Mouse (Mus musculus): ENCODE measurements around the gene Wdr93. TPM values are rescaled to one million over a fixed set of nuclear protein-coding genes. Genes with fewer than 3 reads are reported as not detected.

Gene Wdr93
- polyA plus RNA-seq, 1 experiment: 0.10 TPM

- no peak overlapping the region for H3K4me3 ChIP-seq
- peaks cover 19% of the 10 kb centered on the region for H3K27me3 ChIP-seq (ENCODE audit: control insufficient read depth, insufficient read depth, insufficient read length)
- no peak overlapping the region for H3K4me2 ChIP-seq (ENCODE audit: low read depth)
- H3K79me2 ChIP-seq (ENCODE audit: control insufficient read depth, insufficient read depth): no peaks in the 10 kb centered on the region
- no peak overlapping the region for H3ac ChIP-seq (ENCODE audit: control insufficient read depth, insufficient read length)
- H3K36me3 ChIP-seq (ENCODE audit: control insufficient read depth, insufficient read depth): no peaks in the 10 kb centered on the region
- no peak for TF ChIP-seq POLR2AphosphoS2 (IDR thresholded peaks at IDR 0.05; ENCODE audit: insufficient read length, low read depth)
- no peak for TF ChIP-seq TCF3 (IDR thresholded peaks at IDR 0.05; ENCODE audit: insufficient read length, low read depth)
- no peak for TF ChIP-seq MYOD1 (IDR thresholded peaks at IDR 0.05; ENCODE audit: control insufficient read depth in 1 of 3, insufficient read length in 2 of 3, low read depth in 2 of 3)
- TF ChIP-seq CEBPB (IDR thresholded peaks at IDR 0.05; ENCODE audit: insufficient read depth, poor library complexity, severe bottlenecking): no peak
- TF ChIP-seq MYOG (IDR thresholded peaks at IDR 0.05; ENCODE audit: control insufficient read depth in 1 of 3, insufficient read depth in 1 of 3, insufficient read length in 2 of 3, low read depth in 2 of 3): no peak
- no peak for TF ChIP-seq TCF12 (IDR thresholded peaks at IDR 0.05; ENCODE audit: insufficient read depth, poor library complexity, severe bottlenecking)
- TF ChIP-seq POLR2A (IDR thresholded peaks at IDR 0.05; ENCODE audit: insufficient read length, low read depth): no peak
- TF ChIP-seq REST (IDR thresholded peaks at IDR 0.05; ENCODE audit: insufficient read depth, insufficient read length): no peak
- no peak for TF ChIP-seq MAX (IDR thresholded peaks at IDR 0.05; ENCODE audit: low read depth)
- TF ChIP-seq USF1 (IDR thresholded peaks at IDR 0.05; ENCODE audit: low read depth): no peak
- TF ChIP-seq E2F4 (IDR thresholded peaks at IDR 0.05; ENCODE audit: insufficient read depth): no peak
- TF ChIP-seq SRF (IDR thresholded peaks at IDR 0.05; ENCODE audit: control insufficient read depth, insufficient read length, low read depth): no peak
Observed at GRCm38 (mm10) chr7:79759766-79760165, 16.8 kb downstream of the Wdr93 start.

GRCm38 (mm10) chr7:79761124-79761876, 18.3 kb downstream of the Wdr93 start:
- H3K4me2 ChIP-seq (ENCODE audit: low read depth): peak overlapping the region; percentile 12
- H3ac ChIP-seq (ENCODE audit: control insufficient read depth, insufficient read length): no peak overlapping the region
- peaks cover 14% of the 10 kb centered on the region for H3K27me3 ChIP-seq (ENCODE audit: control insufficient read depth, insufficient read depth, insufficient read length)
- TF ChIP-seq MAX (IDR thresholded peaks at IDR 0.05; ENCODE audit: low read depth): no peak
- TF ChIP-seq CEBPB (IDR thresholded peaks at IDR 0.05; ENCODE audit: insufficient read depth, poor library complexity, severe bottlenecking): no peak
- TF ChIP-seq USF1 (IDR thresholded peaks at IDR 0.05; ENCODE audit: low read depth): no peak
- TF ChIP-seq POLR2A (IDR thresholded peaks at IDR 0.05; ENCODE audit: insufficient read length, low read depth): no peak
- TF ChIP-seq REST (IDR thresholded peaks at IDR 0.05; ENCODE audit: insufficient read depth, insufficient read length): no peak
- no peak for TF ChIP-seq POLR2AphosphoS2 (IDR thresholded peaks at IDR 0.05; ENCODE audit: insufficient read length, low read depth)
- TF ChIP-seq TCF12 (IDR thresholded peaks at IDR 0.05; ENCODE audit: insufficient read depth, poor library complexity, severe bottlenecking): no peak
- TF ChIP-seq MYOD1 (IDR thresholded peaks at IDR 0.05; ENCODE audit: control insufficient read depth in 1 of 3, insufficient read length in 2 of 3, low read depth in 2 of 3): no peak
- TF ChIP-seq TCF3 (IDR thresholded peaks at IDR 0.05; ENCODE audit: insufficient read length, low read depth): no peak
- no peak for TF ChIP-seq MYOG (IDR thresholded peaks at IDR 0.05; ENCODE audit: control insufficient read depth in 1 of 3, insufficient read depth in 1 of 3, insufficient read length in 2 of 3, low read depth in 2 of 3)
- TF ChIP-seq SRF (IDR thresholded peaks at IDR 0.05; ENCODE audit: control insufficient read depth, insufficient read length, low read depth): no peak
- no peak for TF ChIP-seq E2F4 (IDR thresholded peaks at IDR 0.05; ENCODE audit: insufficient read depth)
- no peaks in the 10 kb centered on the region for H3K79me2 ChIP-seq (ENCODE audit: control insufficient read depth, insufficient read depth)
- no peak overlapping the region for H3K4me3 ChIP-seq
- no peaks in the 10 kb centered on the region for H3K36me3 ChIP-seq (ENCODE audit: control insufficient read depth, insufficient read depth)

- TF ChIP-seq USF1 (IDR thresholded peaks at IDR 0.05; ENCODE audit: low read depth) (no peak), TCF3 (IDR thresholded peaks at IDR 0.05; ENCODE audit: insufficient read length, low read depth) (no peak), E2F4 (IDR thresholded peaks at IDR 0.05; ENCODE audit: insufficient read depth) (no peak), REST (IDR thresholded peaks at IDR 0.05; ENCODE audit: insufficient read depth, insufficient read length) (no peak), CEBPB (IDR thresholded peaks at IDR 0.05; ENCODE audit: insufficient read depth, poor library complexity, severe bottlenecking) (no peak), POLR2A (IDR thresholded peaks at IDR 0.05; ENCODE audit: insufficient read length, low read depth) (no peak), TCF12 (IDR thresholded peaks at IDR 0.05; ENCODE audit: insufficient read depth, poor library complexity, severe bottlenecking) (no peak), SRF (IDR thresholded peaks at IDR 0.05; ENCODE audit: control insufficient read depth, insufficient read length, low read depth) (no peak), MYOG (IDR thresholded peaks at IDR 0.05; ENCODE audit: control insufficient read depth in 1 of 3, insufficient read depth in 1 of 3, insufficient read length in 2 of 3, low read depth in 2 of 3) (no peak), MYOD1 (IDR thresholded peaks at IDR 0.05; ENCODE audit: control insufficient read depth in 1 of 3, insufficient read length in 2 of 3, low read depth in 2 of 3) (no peak), POLR2AphosphoS2 (IDR thresholded peaks at IDR 0.05; ENCODE audit: insufficient read length, low read depth) (no peak), MAX (IDR thresholded peaks at IDR 0.05; ENCODE audit: low read depth) (no peak)
- Histone ChIP-seq H3K4me2 (ENCODE audit: low read depth) (no peak overlapping the region), H3ac (ENCODE audit: control insufficient read depth, insufficient read length) (no peak overlapping the region), H3K79me2 (ENCODE audit: control insufficient read depth, insufficient read depth) (no peaks in the 10 kb centered on the region), H3K4me3 (no peak overlapping the region), H3K27me3 (ENCODE audit: control insufficient read depth, insufficient read depth, insufficient read length) (peaks cover 14% of the 10 kb centered on the region), H3K36me3 (ENCODE audit: control insufficient read depth, insufficient read depth) (no peaks in the 10 kb centered on the region)
Observed at GRCm38 (mm10) chr7:79762106-79762505, 19.1 kb downstream of the Wdr93 start.

- no peak overlapping the region for H3K4me3 ChIP-seq
Observed at GRCm38 (mm10) chr7:79765991-79766390, 23.0 kb downstream of the Wdr93 start.

More at GRCm38 (mm10) chr7:79765991-79766390, 23.0 kb downstream of the Wdr93 start:
- peaks cover 5% of the 10 kb centered on the region for H3K27me3 ChIP-seq (ENCODE audit: control insufficient read depth, insufficient read depth, insufficient read length)
- H3ac ChIP-seq (ENCODE audit: control insufficient read depth, insufficient read length): no peak overlapping the region
- no peaks in the 10 kb centered on the region for H3K36me3 ChIP-seq (ENCODE audit: control insufficient read depth, insufficient read depth)
- TF ChIP-seq MYOD1 (IDR thresholded peaks at IDR 0.05; ENCODE audit: control insufficient read depth in 1 of 3, insufficient read length in 2 of 3, low read depth in 2 of 3) (no peak), TCF12 (IDR thresholded peaks at IDR 0.05; ENCODE audit: insufficient read depth, poor library complexity, severe bottlenecking) (no peak), POLR2A (IDR thresholded peaks at IDR 0.05; ENCODE audit: insufficient read length, low read depth) (no peak), TCF3 (IDR thresholded peaks at IDR 0.05; ENCODE audit: insufficient read length, low read depth) (no peak), E2F4 (IDR thresholded peaks at IDR 0.05; ENCODE audit: insufficient read depth) (no peak), MAX (IDR thresholded peaks at IDR 0.05; ENCODE audit: low read depth) (no peak), SRF (IDR thresholded peaks at IDR 0.05; ENCODE audit: control insufficient read depth, insufficient read length, low read depth) (no peak), MYOG (IDR thresholded peaks at IDR 0.05; ENCODE audit: control insufficient read depth in 1 of 3, insufficient read depth in 1 of 3, insufficient read length in 2 of 3, low read depth in 2 of 3) (no peak), USF1 (IDR thresholded peaks at IDR 0.05; ENCODE audit: low read depth) (no peak), REST (IDR thresholded peaks at IDR 0.05; ENCODE audit: insufficient read depth, insufficient read length) (no peak)
- no peak overlapping the region for H3K4me2 ChIP-seq (ENCODE audit: low read depth)
- no peaks in the 10 kb centered on the region for H3K79me2 ChIP-seq (ENCODE audit: control insufficient read depth, insufficient read depth)

Data from myocyte (in vitro differentiated cells).